Comparison of ENCODE assay signal across 8 mouse cellular contexts in the genomic region with DNA sequence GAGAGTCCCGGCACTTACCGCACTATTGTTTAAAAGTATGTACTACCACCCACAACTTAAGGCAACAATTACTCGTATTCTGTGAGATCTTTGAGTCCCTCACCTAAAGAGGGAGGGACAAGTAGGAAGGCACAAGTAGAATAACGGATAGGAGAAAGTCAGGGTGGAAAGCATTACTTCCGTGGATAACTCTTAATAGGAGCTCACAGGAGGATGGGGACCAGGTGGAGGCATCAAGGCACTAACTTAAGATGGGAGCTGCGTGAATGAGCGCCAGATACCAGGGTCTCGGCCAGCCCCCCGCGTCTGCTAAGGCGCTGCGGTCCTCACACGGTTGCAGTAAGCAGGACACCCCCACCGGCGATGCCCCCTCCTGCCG. TPM values are rescaled to one million over a fixed set of nuclear protein-coding genes. Genes with fewer than 3 reads are reported as not detected.
DNase-seq lines count a peak whose midpoint lies in the region; ATAC-seq lines count a peak whose summit lies in the region.

No protein-coding gene starts in this region.

- peak overlapping the region; percentile 83 for H3K4me3 ChIP-seq in kidney, embryonic 16.5 days (ENCODE audit: low read length)
- H3K4me3 ChIP-seq in hindbrain, embryonic 16.5 days (ENCODE audit: low read length), result peak overlapping the region; percentile 63
- peak overlapping the region; percentile 80 for H3K4me3 ChIP-seq in midbrain, embryonic 16.5 days (ENCODE audit: low read depth, low read length)

- no peak for DNase-seq in kidney, postnatal 4 days
- peak; percentile 34 for DNase-seq in c-Kit-negative CD71-positive TER-119-positive erythroid progenitor cells, embryonic 14.5 days (ENCODE audit: low read depth, low spot score)
- DNase-seq in ovary, postnatal 14 days (ENCODE audit: low spot score), result no peak
- no peak for DNase-seq in cerebellum, postnatal 25 days
- DNase-seq in frontal cortex, postnatal 25 days (ENCODE audit: low spot score in 2 of 2), result no peak

- peak overlapping the region; percentile 93 for H3K9ac ChIP-seq in kidney, embryonic 16.5 days (replicated peaks; ENCODE audit: low read length)
- peak overlapping the region; percentile 87 for H3K9ac ChIP-seq in hindbrain, embryonic 16.5 days (ENCODE audit: low read depth, low read length)
- H3K9ac ChIP-seq in midbrain, embryonic 16.5 days (ENCODE audit: low read depth, low read length), result peak overlapping the region; percentile 92

- H3K9me3 ChIP-seq in kidney, embryonic 16.5 days (ENCODE audit: low read length), result no peaks in the 10 kb centered on the region
- H3K9me3 ChIP-seq in hindbrain, embryonic 16.5 days (ENCODE audit: control insufficient read depth, low read length), result no peaks in the 10 kb centered on the region
- no peaks in the 10 kb centered on the region for H3K9me3 ChIP-seq in midbrain, embryonic 16.5 days (replicated peaks; ENCODE audit: control insufficient read depth, low read length, poor library complexity, severe bottlenecking)

- H3K27ac ChIP-seq in kidney, embryonic 16.5 days (ENCODE audit: low read length), result peak overlapping the region; percentile 100
- peak overlapping the region; percentile 99 for H3K27ac ChIP-seq in hindbrain, embryonic 16.5 days (ENCODE audit: low read depth, low read length)
- peak overlapping the region; percentile 100 for H3K27ac ChIP-seq in midbrain, embryonic 16.5 days (ENCODE audit: low read length)

- peaks cover 3% of the 10 kb centered on the region; the same call in 1 of the 2 replicates for H3K36me3 ChIP-seq in kidney, embryonic 16.5 days (ENCODE audit: insufficient read depth, low read length)
- no peaks in the 10 kb centered on the region for H3K36me3 ChIP-seq in hindbrain, embryonic 16.5 days (ENCODE audit: control insufficient read depth, insufficient read depth, low read length)
- no peaks in the 10 kb centered on the region for H3K36me3 ChIP-seq in midbrain, embryonic 16.5 days (ENCODE audit: control insufficient read depth, insufficient read depth, low read length)

- peak overlapping the region; percentile 53 for H3K4me2 ChIP-seq in kidney, embryonic 16.5 days (replicated peaks; ENCODE audit: low read depth, low read length)
- peak overlapping the region; percentile 59 for H3K4me2 ChIP-seq in hindbrain, embryonic 16.5 days (ENCODE audit: low read length)
- peak overlapping the region; percentile 62 for H3K4me2 ChIP-seq in midbrain, embryonic 16.5 days (ENCODE audit: low read length)

- ATAC-seq in kidney, embryonic 16.5 days (ENCODE audit: low FRiP score, low TSS enrichment), result no peak
- ATAC-seq in hindbrain, embryonic 16.5 days, result peak; percentile 79; the same call in 1 of the 2 replicates
- ATAC-seq in midbrain, embryonic 16.5 days, result no peak; the same call in 1 of the 2 replicates

- no peaks in the 10 kb centered on the region for H3K27me3 ChIP-seq in kidney, embryonic 16.5 days (ENCODE audit: insufficient read depth, low read length)
- no peaks in the 10 kb centered on the region for H3K27me3 ChIP-seq in hindbrain, embryonic 16.5 days (replicated peaks; ENCODE audit: control insufficient read depth, insufficient read depth, low read length)
- no peaks in the 10 kb centered on the region for H3K27me3 ChIP-seq in midbrain, embryonic 16.5 days (ENCODE audit: control insufficient read depth, insufficient read depth, low read depth, low read length)

- peaks cover 27% of the 10 kb centered on the region for H3K4me1 ChIP-seq in kidney, embryonic 16.5 days (ENCODE audit: insufficient read depth, low read length)
- peaks cover 16% of the 10 kb centered on the region for H3K4me1 ChIP-seq in hindbrain, embryonic 16.5 days (ENCODE audit: control insufficient read depth, insufficient read depth, low read depth, low read length)
- H3K4me1 ChIP-seq in midbrain, embryonic 16.5 days (ENCODE audit: control insufficient read depth, insufficient read depth, low read length), result peaks cover 16% of the 10 kb centered on the region

- 1% methylated on average over 16 of the region's 16 CpGs for WGBS in kidney, embryonic 16.5 days
- 1% methylated on average over 16 of the region's 16 CpGs for WGBS in hindbrain, embryonic 16.5 days
- under 1% methylated on average over 16 of the region's 16 CpGs for WGBS in midbrain, embryonic 16.5 days

RNA-seq across cellular contexts. Expression of a gene that starts 0.3 kb away (rescaled TPM):
- 317 and 325 TPM in 2 replicates for polyA plus RNA-seq in kidney, embryonic 16.5 days (2015; fragmentation: Nextera tagmentation; extraction: Ambion mirVana)
- polyA plus RNA-seq in hindbrain, embryonic 16.5 days (2015; fragmentation: Nextera tagmentation; extraction: Ambion mirVana), result 136 and 144 TPM in 2 replicates
- polyA plus RNA-seq in midbrain, embryonic 16.5 days (2015; fragmentation: Nextera tagmentation; extraction: Ambion mirVana), result 131 and 137 TPM in 2 replicates

RNA-seq across cellular contexts. Expression of a gene that starts 0.4 kb away (rescaled TPM):
- 80.7 and 86.8 TPM in 2 replicates for polyA plus RNA-seq in kidney, embryonic 16.5 days (2015; fragmentation: Nextera tagmentation; extraction: Ambion mirVana)
- polyA plus RNA-seq in hindbrain, embryonic 16.5 days (2015; fragmentation: Nextera tagmentation; extraction: Ambion mirVana), result 29.1 and 29.6 TPM in 2 replicates
- 24.7 and 27.7 TPM in 2 replicates for polyA plus RNA-seq in midbrain, embryonic 16.5 days (2015; fragmentation: Nextera tagmentation; extraction: Ambion mirVana)

RNA-seq across cellular contexts. Expression of a gene that starts 30.1 kb away (rescaled TPM):
- 8.5 and 9.3 TPM in 2 replicates for polyA plus RNA-seq in kidney, embryonic 16.5 days (2015; fragmentation: Nextera tagmentation; extraction: Ambion mirVana)
- 10.2 and 11.9 TPM in 2 replicates for polyA plus RNA-seq in hindbrain, embryonic 16.5 days (2015; fragmentation: Nextera tagmentation; extraction: Ambion mirVana)
- 13.0 and 14.7 TPM in 2 replicates for polyA plus RNA-seq in midbrain, embryonic 16.5 days (2015; fragmentation: Nextera tagmentation; extraction: Ambion mirVana)

RNA-seq across cellular contexts. Expression of a gene that starts 60.0 kb away (rescaled TPM):
- 0.05 and 0.12 TPM in 2 replicates for polyA plus RNA-seq in kidney, embryonic 16.5 days (2015; fragmentation: Nextera tagmentation; extraction: Ambion mirVana)
- not detected in 2 replicates for polyA plus RNA-seq in hindbrain, embryonic 16.5 days (2015; fragmentation: Nextera tagmentation; extraction: Ambion mirVana)
- polyA plus RNA-seq in midbrain, embryonic 16.5 days (2015; fragmentation: Nextera tagmentation; extraction: Ambion mirVana), result not detected in 2 replicates
